Mouse (Mus musculus): ENCODE data around the gene Pnkd. TPM values are rescaled to one million over a fixed set of nuclear protein-coding genes. Genes with fewer than 3 reads are reported as not detected.
"Not testable (repeated sequence)": the region's sequence is repeated elsewhere in the genome, so short reads cannot be mapped to it uniquely, and the experiment has no call there.

Pnkd gene
- polyA plus RNA-seq, 2 experiments: 63.9 to 124 TPM

DNA sequence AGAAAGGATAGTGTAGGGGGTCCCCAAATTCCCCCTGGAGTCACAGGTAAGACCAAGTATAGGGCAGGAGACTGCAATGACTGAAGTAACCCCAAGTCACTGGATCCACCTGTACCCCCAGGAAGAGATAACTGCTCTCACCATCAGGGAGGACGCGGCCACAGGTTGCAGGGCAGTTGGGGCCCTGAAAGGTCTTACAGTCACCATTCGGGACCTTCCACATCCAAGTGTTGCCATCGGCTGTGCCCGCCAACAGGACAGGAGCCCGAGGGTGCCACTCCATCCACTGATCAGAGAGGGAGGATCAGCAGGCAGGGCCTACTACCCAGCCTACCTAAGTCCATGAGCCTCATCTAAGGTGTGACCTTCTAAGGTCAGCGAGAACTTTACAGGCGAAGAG is 2.8 kb upstream of the Pnkd start:
- Histone ChIP-seq H3K27me3 (ENCODE audit: control insufficient read depth, insufficient read depth, low read length) (no peaks in the 10 kb centered on the region), H3K4me3 (replicated peaks; ENCODE audit: low read length) (no peak overlapping the region), H3K4me1 (ENCODE audit: control insufficient read depth, insufficient read depth, low read length) (peaks cover 9% of the 10 kb centered on the region), H3K9me3 (ENCODE audit: control insufficient read depth, low read length) (no peaks in the 10 kb centered on the region), H3K36me3 (ENCODE audit: control insufficient read depth, insufficient read depth, low read length) (peaks cover 43% of the 10 kb centered on the region), H3K4me2 (replicated peaks; ENCODE audit: low read depth, low read length, severe bottlenecking) (no peak overlapping the region), H3K9ac (ENCODE audit: low read depth, low read length, severe bottlenecking) (no peak overlapping the region), H3K27ac (replicated peaks; ENCODE audit: low read depth, low read length) (no peak overlapping the region)
- ATAC-seq (ENCODE audit: low FRiP score, low read depth) (no peak), DNase-seq (ENCODE audit: low spot score) (no peak)
- WGBS: 97% methylated on average over 8 of the region's 8 CpGs
- TF ChIP-seq POLR2A (IDR thresholded peaks at IDR 0.05; ENCODE audit: borderline replicate concordance, extremely low read depth, insufficient read depth, insufficient read length): no peak

DNA sequence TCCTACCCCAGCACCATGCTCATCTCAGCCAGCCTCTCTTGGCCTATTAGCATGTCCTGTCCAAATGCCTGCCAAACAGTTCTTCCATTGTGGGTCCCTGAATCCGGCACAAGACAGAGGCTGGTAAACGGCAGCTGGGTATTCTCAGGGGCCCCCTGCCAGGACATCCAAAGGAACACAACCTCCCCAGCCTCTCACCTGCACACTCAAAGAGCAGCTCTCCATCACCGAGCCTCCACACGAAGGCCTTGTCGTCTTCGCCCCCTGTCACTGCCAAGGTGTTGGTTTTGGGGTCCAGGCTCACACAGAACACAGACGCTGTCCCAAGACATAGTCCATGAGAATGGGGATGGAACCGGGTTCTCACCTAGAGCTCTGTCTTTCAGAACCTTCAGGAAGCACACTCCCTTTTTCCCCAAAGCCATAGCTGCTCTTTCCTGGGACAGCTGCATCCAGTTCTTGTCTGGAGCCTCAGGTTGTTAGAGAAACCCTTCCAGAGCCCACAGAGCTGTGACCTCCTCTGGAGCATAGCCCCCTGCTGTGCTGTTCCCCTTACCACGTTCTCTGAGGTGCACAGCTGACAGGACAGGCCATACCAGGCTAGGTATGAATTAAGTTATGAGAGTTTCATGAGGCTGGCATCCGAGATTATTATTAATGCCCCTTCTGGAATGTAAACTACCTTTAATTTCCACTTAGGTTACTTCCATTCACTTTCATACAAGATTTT is 1.7 kb upstream of the Pnkd start:
- ATAC-seq (ENCODE audit: low FRiP score, low read depth): no peak
- Histone ChIP-seq H3K27ac (replicated peaks; ENCODE audit: low read depth, low read length) (no peak overlapping the region), H3K9me3 (ENCODE audit: control insufficient read depth, low read length) (no peaks in the 10 kb centered on the region), H3K4me2 (replicated peaks; ENCODE audit: low read depth, low read length, severe bottlenecking) (no peak overlapping the region), H3K27me3 (ENCODE audit: control insufficient read depth, insufficient read depth, low read length) (no peaks in the 10 kb centered on the region), H3K36me3 (ENCODE audit: control insufficient read depth, insufficient read depth, low read length) (peaks cover 43% of the 10 kb centered on the region), H3K9ac (ENCODE audit: low read depth, low read length, severe bottlenecking) (0 out of 2 replicates have a peak overlapping the region, but pooled peaks have one; percentile 4), H3K4me3 (replicated peaks; ENCODE audit: low read length) (no peak overlapping the region), H3K4me1 (ENCODE audit: control insufficient read depth, insufficient read depth, low read length) (peaks cover 9% of the 10 kb centered on the region)
- no peak for DNase-seq (ENCODE audit: low spot score)
- 93% methylated on average over 10 of the region's 10 CpGs for WGBS
- no peak for TF ChIP-seq POLR2A (IDR thresholded peaks at IDR 0.05; ENCODE audit: borderline replicate concordance, extremely low read depth, insufficient read depth, insufficient read length)

DNA sequence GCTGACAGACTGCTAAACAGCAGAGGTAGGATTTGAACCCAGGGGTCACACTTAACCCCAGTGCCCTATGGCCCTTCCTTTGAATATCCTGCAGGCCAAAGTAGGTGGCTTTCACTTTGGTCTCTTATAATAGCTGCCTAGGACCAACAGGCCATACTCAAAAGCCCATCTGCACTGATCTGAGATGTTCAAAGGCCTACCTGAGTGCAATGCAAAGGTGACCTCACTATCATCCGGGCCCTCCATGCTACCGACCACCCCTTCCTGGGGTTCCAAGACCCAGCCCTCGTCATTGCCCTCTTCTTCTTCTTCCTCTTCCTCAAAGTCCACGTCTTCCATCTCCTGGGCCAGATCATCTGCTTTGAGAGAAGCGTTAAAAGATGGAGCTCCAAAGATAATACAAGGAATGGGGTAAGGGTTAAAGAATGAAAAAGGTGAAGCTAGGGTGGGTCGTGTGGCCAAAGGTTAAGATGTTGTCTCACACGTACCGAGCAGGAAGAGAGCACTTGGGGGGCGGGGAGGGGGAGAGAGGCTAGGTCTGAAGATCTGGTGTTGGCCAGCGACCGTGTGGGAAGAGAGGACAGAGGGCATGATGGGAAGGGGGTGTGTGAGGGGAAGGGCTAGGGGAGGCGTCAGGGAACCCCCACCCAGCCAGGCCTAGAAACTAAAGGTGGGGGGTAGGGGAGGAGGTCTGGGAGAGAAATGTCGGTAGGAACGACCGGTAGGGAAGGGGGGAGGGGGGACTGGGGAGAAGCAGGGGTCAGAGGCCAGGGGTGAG is 855 bp upstream of the Pnkd start:
- Histone ChIP-seq H3K27me3 (ENCODE audit: control insufficient read depth, insufficient read depth, low read length) (no peaks in the 10 kb centered on the region), H3K4me3 (replicated peaks; ENCODE audit: low read length) (peak overlapping the region; percentile 88), H3K9ac (ENCODE audit: low read depth, low read length, severe bottlenecking) (peak overlapping the region; percentile 86), H3K27ac (replicated peaks; ENCODE audit: low read depth, low read length) (peak overlapping the region; percentile 79; the same call in 1 of the 2 replicates), H3K4me2 (replicated peaks; ENCODE audit: low read depth, low read length, severe bottlenecking) (peak overlapping the region; percentile 78), H3K9me3 (ENCODE audit: control insufficient read depth, low read length) (no peaks in the 10 kb centered on the region), H3K4me1 (ENCODE audit: control insufficient read depth, insufficient read depth, low read length) (peaks cover 9% of the 10 kb centered on the region), H3K36me3 (ENCODE audit: control insufficient read depth, insufficient read depth, low read length) (peaks cover 48% of the 10 kb centered on the region)
- WGBS: 13% methylated on average over 15 of the region's 15 CpGs
- DNase-seq (ENCODE audit: low spot score) (peak; percentile 64), ATAC-seq (ENCODE audit: low FRiP score, low read depth) (peak; percentile 67)
- TF ChIP-seq POLR2A (IDR thresholded peaks at IDR 0.05; ENCODE audit: borderline replicate concordance, extremely low read depth, insufficient read depth, insufficient read length): no peak

DNA sequence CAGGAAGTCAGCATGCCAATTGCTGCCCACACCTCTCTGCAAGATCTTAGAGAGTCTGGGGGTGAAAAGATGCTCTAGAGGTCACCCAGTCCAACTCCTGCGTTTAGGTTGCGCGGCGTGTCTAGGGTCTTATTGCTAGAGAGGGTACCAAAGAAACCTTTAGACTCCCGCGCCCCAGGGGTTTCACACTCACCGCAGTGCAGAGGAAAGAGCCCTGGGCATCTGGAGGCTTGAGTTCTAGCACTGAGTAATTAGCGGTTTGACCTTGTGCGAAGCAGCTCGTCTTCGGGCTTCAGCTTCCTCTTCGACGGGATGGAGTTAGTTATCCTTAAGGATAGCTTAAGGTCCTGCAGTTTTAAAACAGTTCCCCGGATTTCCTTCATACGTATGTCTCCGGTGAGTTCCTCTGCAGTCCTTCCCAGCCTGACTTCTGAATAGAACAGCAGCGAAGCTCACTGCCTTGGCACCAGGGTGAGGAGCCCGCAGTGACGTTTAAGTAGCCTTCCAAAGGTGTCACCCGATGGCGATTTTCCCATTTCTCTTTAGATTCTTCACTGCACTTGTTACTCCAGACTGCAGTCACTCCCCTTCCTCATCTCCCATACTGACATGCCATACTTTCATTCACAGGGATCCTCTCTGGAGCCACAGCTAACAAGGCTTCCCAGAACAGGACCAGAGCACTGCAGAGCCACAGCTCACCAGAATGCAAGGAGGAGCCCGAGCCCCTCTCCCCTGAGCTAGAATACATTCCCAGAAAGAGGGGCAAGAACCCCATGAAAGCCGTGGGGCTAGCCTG is 681 bp downstream of the Pnkd start:
- peak overlapping the region; percentile 70 for H3K9ac ChIP-seq (ENCODE audit: low read depth, low read length, severe bottlenecking)
- peak overlapping the region; percentile 85 for H3K4me2 ChIP-seq (replicated peaks; ENCODE audit: low read depth, low read length, severe bottlenecking)
- DNase-seq (ENCODE audit: low spot score) (no peak), ATAC-seq (ENCODE audit: low FRiP score, low read depth) (no peak)
- WGBS: 4% methylated on average over 23 of the region's 23 CpGs
- H3K36me3 ChIP-seq (ENCODE audit: control insufficient read depth, insufficient read depth, low read length): peaks cover 49% of the 10 kb centered on the region
- H3K27ac ChIP-seq (replicated peaks; ENCODE audit: low read depth, low read length): 0 out of 2 replicates have a peak overlapping the region, but pooled peaks have one; percentile 8
- H3K27me3 ChIP-seq (ENCODE audit: control insufficient read depth, insufficient read depth, low read length): no peaks in the 10 kb centered on the region
- TF ChIP-seq POLR2A (IDR thresholded peaks at IDR 0.05; ENCODE audit: borderline replicate concordance, extremely low read depth, insufficient read depth, insufficient read length): no peak
- H3K4me1 ChIP-seq (ENCODE audit: control insufficient read depth, insufficient read depth, low read length): peaks cover 12% of the 10 kb centered on the region
- peak overlapping the region; percentile 88 for H3K4me3 ChIP-seq (replicated peaks; ENCODE audit: low read length)
- no peaks in the 10 kb centered on the region for H3K9me3 ChIP-seq (ENCODE audit: control insufficient read depth, low read length)

DNA sequence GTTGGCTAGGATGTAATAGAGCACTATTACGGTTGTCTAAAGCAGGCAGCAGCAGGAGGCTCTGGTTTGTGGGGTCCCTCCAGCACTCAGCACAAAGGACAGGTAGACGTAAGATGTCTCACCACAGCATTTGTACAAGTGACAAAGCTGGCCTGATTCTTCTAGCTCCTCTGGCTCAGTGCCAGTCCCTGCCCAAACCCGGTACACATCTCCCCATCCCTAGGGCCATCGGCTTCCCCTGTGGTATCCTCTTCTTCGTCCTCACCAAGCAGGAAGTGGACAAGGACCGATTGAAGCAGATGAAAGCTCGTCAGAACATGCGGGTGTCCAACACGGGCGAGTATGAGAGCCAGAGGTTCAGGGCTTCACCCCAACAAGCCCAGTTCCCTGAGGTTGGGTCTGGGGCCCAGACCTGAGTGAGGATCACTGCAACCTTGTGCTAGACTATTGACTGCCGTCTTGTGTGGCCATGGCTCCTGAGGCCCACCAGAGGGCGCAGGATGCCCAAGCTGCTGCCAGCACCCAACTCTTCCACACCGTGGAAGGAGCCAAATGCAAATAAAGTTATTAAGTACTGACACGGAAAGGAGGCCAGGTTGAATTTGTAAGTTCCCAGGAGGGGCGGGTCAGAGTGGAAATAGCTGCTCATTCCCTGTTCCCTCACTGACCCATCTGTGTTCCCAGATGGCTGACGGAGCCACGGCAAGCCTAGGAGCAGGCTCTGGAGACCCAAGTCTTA is 2.3 kb downstream of the Pnkd start:
- not testable (repeated sequence) for H3K9ac ChIP-seq (ENCODE audit: low read depth, low read length, severe bottlenecking); H3K9me3 ChIP-seq (ENCODE audit: control insufficient read depth, low read length); ATAC-seq (ENCODE audit: low FRiP score, low read depth); H3K27me3 ChIP-seq (ENCODE audit: control insufficient read depth, insufficient read depth, low read length); H3K4me3 ChIP-seq (replicated peaks; ENCODE audit: low read length); H3K4me2 ChIP-seq (replicated peaks; ENCODE audit: low read depth, low read length, severe bottlenecking); DNase-seq (ENCODE audit: low spot score); H3K27ac ChIP-seq (replicated peaks; ENCODE audit: low read depth, low read length)
- H3K4me1 ChIP-seq (ENCODE audit: control insufficient read depth, insufficient read depth, low read length): peaks cover 12% of the 10 kb centered on the region
- WGBS: 62% methylated on average over 15 of the region's 17 CpGs
- peaks cover 43% of the 10 kb centered on the region for H3K36me3 ChIP-seq (ENCODE audit: control insufficient read depth, insufficient read depth, low read length)

All from limb, embryonic 14.5 days (tissue).